Mouse (Mus musculus) adrenal gland (tissue): ENCODE measurements around the gene Sox2.

Experiments used
- intact Hi-C: fragments of 180-260 bp; cut with DNase I; formaldehyde crosslinking; loops from one replicate; pipeline ENCODE4 v1.15.1; 2025

Gene Sox2

DNA sequence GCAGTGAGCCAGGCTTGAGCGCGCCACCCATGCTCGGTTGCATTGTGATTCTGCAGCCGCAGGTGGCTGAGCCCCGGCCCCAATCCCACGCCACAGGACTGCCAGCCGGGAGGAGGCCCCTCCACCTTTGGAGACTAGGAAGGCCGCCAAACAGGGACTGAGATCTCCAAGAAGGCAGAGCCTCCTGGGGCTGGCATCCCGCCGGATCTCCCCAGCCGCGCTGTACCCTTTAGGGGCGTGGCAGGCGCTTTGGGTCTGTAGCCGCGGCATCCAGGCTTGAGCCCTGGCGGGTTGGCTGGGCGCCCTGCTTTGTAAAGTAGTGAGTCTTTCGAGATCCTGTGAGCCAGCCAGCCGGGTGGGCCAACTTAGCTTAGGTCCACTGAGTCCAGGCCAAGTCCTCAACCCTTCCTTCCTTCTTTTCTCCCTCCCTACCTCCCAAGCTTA lies 7.7 kb upstream of the Sox2 start:
- intact Hi-C loops = loop anchor here (5.0 kb wide), 2 partner anchors 410 to 685 kb away; no protein-coding TSS in a partner anchor

DNA sequence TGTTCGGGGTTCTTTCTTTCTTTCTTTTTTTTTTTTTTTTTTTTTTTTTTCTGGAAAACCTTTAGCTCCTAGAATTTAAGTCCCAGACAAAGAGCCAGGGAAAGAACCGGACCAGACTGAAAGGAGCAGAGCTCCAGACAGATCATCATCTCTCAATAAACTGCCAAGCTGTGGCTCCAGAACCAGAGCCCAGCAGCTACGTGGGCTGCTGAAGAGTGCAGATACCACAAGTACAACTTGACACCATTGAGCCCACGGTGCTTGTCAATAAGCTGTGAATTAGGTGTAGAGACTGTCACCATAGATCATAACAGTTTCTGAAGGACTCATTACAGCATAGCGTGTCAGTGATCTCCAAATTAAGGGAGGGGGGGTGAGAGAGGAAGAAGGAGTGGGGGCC lies 7.1 kb upstream of the Sox2 start:
- intact Hi-C loops = loop anchor here (5.0 kb wide), 2 partner anchors 411 to 686 kb away; no protein-coding TSS in a partner anchor

GRCm38 (mm10) chr3:34643536-34644115 lies 6.6 kb upstream of the Sox2 start:
- intact Hi-C loops = loop anchor here (5.0 kb wide), 2 partner anchors 411 to 686 kb away; no protein-coding TSS in a partner anchor

- intact Hi-C loops = loop anchor here (2.0 kb wide), 1 partner anchor 457 kb away; no protein-coding TSS in a partner anchor
Observed at GRCm38 (mm10) chr3:34646169-34646568, 4.0 kb upstream of the Sox2 start.

- intact Hi-C loops = loop anchor here (2.0 kb wide), 2 partner anchors 455 to 835 kb away; no protein-coding TSS in a partner anchor
Observed at GRCm38 (mm10) chr3:34647688-34648087, 2.5 kb upstream of the Sox2 start.

DNA sequence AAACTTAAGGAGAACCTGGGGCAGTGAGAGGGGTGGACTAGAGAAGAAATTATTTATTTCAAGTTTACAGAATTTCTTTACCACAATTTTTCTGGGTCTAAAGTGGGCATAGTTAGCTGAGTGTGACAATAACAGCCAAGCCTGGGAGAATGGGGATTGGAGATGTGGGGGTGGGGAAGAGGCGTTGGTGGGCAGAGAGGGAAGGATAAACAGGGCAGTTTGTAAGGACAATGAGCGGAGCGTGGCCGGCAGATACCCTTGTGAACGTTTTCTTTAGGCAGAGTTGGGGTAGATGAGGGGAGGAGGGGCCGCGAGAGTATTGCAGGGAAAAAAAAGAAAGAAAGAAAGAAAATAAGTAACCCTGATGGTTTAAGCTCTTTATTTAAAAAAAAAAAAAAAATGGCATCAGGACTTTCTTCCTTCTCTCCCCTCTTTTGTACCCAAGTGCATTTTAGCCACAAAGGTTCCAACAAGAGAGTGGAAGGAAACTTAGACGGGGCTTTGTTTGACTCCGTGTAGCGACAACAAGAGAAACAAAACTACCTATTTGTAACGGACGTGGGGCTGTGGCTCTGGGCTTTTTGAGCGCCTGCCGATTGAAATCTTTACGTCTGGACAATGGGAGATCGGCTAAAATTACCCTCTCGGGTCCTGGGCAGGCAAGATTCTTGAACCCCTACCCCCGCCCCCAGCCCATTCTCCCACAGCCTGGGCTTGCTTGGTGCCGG lies 1.9 kb upstream of the Sox2 start:
- intact Hi-C loops = loop anchor here (2.0 kb wide), 1 partner anchor 835 kb away; no protein-coding TSS in a partner anchor

DNA sequence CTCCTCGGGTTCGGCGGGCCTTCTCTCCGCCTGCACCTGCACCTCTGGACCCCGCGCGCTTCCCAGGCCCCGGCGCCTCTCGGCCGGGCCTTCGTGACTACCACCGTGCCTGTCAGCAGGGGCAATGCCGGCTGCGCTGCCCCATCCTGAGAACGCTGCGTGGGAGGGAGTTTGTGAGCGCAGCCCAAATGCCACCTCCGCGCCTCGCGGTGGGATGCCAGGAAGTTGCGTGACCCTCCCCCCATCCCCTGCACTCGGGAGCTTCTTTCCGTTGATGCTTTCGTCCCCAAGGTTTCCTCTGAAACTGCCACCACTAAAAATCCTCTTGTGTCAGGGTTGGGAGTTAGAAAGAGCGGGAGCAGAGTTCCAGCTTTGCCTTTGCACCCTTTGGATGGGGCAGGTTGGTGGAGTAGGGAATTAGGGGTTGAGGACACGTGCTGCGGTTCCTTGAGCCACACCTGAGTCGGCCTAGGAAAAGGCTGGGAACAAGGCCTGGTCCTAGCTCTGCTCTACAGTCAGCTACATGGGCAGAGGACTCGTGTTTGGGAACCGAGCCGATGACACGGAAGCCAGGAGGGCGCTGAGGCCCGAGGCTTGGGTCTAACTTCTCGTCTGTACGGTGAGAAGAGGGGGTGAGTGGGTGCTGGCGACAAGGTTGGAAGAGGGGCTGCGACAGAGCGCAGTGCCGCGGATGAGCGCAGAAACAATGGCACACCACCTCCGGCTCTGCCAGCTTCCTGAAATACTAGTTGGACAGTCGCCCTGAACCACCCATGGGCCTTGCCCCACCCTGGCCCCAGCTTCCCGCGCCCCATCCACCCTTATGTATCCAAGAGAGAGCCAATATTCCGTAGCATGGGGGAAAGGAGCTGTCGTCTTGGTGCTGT lies 1.1 kb upstream of the Sox2 start:
- intact Hi-C loops = loop anchor here (2.0 kb wide), 1 partner anchor 834 kb away; no protein-coding TSS in a partner anchor

DNA sequence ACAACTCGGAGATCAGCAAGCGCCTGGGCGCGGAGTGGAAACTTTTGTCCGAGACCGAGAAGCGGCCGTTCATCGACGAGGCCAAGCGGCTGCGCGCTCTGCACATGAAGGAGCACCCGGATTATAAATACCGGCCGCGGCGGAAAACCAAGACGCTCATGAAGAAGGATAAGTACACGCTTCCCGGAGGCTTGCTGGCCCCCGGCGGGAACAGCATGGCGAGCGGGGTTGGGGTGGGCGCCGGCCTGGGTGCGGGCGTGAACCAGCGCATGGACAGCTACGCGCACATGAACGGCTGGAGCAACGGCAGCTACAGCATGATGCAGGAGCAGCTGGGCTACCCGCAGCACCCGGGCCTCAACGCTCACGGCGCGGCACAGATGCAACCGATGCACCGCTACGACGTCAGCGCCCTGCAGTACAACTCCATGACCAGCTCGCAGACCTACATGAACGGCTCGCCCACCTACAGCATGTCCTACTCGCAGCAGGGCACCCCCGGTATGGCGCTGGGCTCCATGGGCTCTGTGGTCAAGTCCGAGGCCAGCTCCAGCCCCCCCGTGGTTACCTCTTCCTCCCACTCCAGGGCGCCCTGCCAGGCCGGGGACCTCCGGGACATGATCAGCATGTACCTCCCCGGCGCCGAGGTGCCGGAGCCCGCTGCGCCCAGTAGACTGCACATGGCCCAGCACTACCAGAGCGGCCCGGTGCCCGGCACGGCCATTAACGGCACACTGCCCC lies 586 bp downstream of the Sox2 start:
- intact Hi-C loops = no loop called here

- intact Hi-C loops = no loop called here
Observed at GRCm38 (mm10) chr3:34651486-34652170, 1.4 kb downstream of the Sox2 start.

- intact Hi-C loops = no loop called here
Observed at GRCm38 (mm10) chr3:34652616-34653015, 2.4 kb downstream of the Sox2 start.

DNA sequence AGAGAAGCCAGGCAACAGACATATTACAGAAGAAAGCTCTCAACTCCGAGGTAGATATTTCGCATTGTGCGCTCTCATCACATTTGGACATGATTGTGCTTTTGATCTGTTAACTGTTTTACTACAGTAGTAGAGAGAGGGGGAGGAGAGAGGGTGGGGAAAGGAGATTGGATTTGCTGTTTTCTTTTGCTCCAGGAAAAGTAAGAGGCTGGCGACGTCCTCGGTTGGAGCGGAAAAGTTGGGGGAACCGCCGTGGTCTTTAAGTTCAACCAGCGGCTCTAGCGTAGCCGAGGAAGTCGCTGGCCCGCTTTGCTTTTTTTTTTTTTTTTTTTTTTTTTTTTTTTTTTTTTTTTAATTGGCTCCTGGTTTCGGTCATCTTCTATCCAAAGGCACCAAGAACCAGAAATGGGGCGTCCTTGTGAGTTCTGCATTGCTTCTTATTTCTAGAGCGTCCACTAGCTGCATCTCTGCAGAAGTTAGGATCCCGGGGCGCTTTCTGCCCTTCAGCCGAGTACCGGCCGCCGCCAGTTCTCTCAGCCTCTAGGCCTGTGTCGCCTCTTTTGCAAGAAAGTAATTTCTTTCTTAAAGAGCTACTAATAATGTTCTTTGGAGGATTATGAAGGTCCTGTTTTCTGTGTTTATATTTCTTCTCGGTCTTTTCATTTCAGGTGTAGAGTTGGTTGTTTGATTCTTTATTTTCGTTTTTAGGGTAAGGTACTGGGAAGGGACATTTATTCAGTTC lies 3.2 kb downstream of the Sox2 start:
- intact Hi-C loops = no loop called here

DNA sequence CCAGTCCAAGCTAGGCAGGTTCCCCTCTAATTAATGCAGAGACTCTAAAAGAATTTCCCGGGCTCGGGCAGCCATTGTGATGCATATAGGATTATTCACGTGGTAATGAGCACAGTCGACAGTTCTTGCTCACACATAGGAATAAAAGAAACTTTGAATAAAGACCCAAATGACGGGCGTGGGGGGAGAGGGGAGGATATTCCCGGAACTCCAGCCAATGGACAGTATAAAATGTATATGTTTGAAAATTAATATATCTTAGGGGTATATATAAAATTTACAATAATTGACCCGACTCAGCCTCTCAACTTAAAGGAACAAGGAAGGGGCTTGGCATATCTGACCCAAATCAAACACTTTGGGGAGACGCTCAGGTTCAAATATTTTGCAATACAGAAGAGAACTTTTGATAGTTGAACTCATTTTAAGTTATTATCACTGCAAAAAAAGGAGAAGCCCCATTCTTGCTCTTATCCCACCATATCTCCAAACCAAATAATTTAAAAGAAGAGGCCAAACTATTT lies 3.8 kb downstream of the Sox2 start:
- intact Hi-C loops = no loop called here

- intact Hi-C loops = no loop called here
Observed at GRCm38 (mm10) chr3:34654781-34655180, 4.6 kb downstream of the Sox2 start.

GRCm38 (mm10) chr3:34655311-34656075 lies 5.3 kb downstream of the Sox2 start:
- intact Hi-C loops = no loop called here

GRCm38 (mm10) chr3:34656153-34656552 lies 5.9 kb downstream of the Sox2 start:
- intact Hi-C loops = no loop called here

DNA sequence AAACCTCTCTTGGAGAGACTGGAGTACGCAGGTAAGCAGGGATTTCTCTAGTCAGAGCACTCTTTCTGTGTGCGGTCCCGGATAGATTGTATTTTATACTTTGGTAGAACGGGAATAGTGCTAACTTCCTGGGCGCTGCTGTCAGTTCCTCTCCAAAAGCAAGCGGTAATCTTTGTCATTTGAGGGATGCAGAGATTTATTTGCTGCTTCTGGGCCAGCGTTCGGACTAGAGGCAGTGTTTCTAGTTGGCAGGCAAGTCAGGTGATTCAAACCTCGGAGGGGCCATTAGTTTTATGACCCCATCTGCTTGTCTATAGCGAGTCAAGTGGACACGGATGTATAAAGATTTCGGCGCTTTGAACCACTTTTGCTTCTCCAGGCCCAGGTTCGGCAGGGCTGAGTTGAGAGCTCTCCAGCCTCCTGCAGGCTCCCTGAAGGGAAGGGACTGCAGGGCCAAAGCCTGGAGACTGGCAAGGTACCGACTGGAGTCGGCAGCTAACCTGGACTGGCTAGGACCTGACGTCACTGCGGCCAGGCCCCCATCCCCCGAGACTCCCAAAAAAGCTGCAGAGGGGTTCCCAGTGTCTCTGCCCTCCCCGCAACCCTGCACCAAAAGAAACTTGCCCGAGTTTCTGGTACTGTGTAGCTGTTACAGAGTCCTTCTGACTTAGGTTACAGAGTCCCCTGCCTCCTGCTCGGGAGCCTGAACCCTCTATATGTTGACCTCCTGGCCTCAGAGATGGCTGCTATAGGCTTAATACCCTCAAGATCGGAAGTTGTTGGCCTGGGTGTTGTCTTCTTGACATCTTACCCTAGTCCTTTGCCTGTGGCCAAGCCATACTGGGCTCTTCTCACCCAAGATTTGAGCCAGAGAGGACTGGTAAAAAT lies 6.9 kb downstream of the Sox2 start:
- intact Hi-C loops = no loop called here

DNA sequence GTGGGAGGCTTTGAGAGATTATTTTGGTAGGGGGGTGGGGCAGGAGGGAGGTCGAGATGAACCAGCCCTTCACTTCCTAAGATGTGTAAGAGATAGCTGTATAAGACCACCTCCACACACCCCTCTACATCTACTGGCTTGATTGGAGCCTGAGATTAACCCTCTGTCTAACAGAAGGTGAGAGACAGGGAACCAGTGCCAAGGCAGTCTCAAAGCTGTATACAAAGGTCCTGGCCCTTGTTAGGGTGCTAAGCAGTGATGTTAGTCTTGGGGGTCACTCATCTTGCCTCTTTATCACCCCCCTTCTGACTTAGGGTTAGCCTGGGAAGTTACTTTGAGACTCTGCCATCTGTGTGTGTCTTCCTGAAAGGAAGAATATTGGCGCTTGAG lies 7.5 kb downstream of the Sox2 start:
- intact Hi-C loops = no loop called here
